Mouse (Mus musculus): ENCODE measurements around the gene Rai1.

DNA sequence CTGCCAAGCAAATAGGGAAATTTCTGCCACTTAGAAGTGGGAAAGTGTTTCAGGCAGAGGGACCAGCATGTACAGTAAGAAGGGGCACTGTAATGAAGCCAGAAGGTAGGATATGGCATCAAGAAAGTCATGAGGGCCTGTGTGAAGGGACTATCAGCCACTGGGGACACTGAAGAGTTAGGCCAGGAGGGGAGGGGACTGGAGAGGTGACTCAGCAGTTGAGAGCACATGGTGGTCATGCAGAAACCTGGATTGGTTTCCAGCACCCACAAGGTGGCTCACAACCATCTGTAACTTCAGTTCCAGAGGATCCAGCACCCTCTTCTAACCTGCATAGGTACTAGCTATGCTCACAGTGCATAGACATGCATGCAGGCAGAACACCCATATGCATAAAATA, 32.4 kb downstream of the Rai1 start:
- TF ChIP-seq CTCF (IDR thresholded peaks at IDR 0.05; ENCODE audit: insufficient read depth, low read depth, low read length) (no peak), POLR2A (IDR thresholded peaks at IDR 0.05; ENCODE audit: insufficient read depth, low read depth, low read length) (no peak)
